7 mouse cellular contexts compared by ENCODE assay signal in genomic region chr13:95523659-95524423, GRCm38 (mm10). TPM values are rescaled to one million over a fixed set of nuclear protein-coding genes. Genes with fewer than 3 reads are reported as not detected.
DNase-seq lines count a peak whose midpoint lies in the region; ATAC-seq lines count a peak whose summit lies in the region.

No protein-coding gene starts in this region.

- peaks cover 60% of the 10 kb centered on the region for H3K27me3 ChIP-seq in forebrain, embryonic 12.5 days
- peaks cover 54% of the 10 kb centered on the region for H3K27me3 ChIP-seq in hindbrain, embryonic 13.5 days
- H3K27me3 ChIP-seq in limb, embryonic 15.5 days: peaks cover 29% of the 10 kb centered on the region
- peaks cover 42% of the 10 kb centered on the region for H3K27me3 ChIP-seq in midbrain, embryonic 14.5 days (ENCODE audit: control insufficient read depth, insufficient read depth, low read length)

- no peaks in the 10 kb centered on the region for H3K36me3 ChIP-seq in forebrain, embryonic 12.5 days (replicated peaks)
- no peaks in the 10 kb centered on the region for H3K36me3 ChIP-seq in hindbrain, embryonic 13.5 days
- no peaks in the 10 kb centered on the region for H3K36me3 ChIP-seq in limb, embryonic 15.5 days
- H3K36me3 ChIP-seq in midbrain, embryonic 14.5 days (ENCODE audit: control insufficient read depth, insufficient read depth, low read length): no peaks in the 10 kb centered on the region

- H3K4me1 ChIP-seq in forebrain, embryonic 12.5 days: peaks cover 20% of the 10 kb centered on the region
- peaks cover 14% of the 10 kb centered on the region for H3K4me1 ChIP-seq in hindbrain, embryonic 13.5 days (replicated peaks)
- peaks cover 20% of the 10 kb centered on the region for H3K4me1 ChIP-seq in limb, embryonic 15.5 days
- peaks cover 14% of the 10 kb centered on the region for H3K4me1 ChIP-seq in midbrain, embryonic 14.5 days (ENCODE audit: control insufficient read depth, insufficient read depth, low read length)

- no peaks in the 10 kb centered on the region; the same call in 1 of the 2 replicates for H3K9me3 ChIP-seq in forebrain, embryonic 12.5 days
- no peaks in the 10 kb centered on the region for H3K9me3 ChIP-seq in hindbrain, embryonic 13.5 days
- H3K9me3 ChIP-seq in limb, embryonic 15.5 days: no peaks in the 10 kb centered on the region
- H3K9me3 ChIP-seq in midbrain, embryonic 14.5 days (ENCODE audit: control insufficient read depth, low read length): no peaks in the 10 kb centered on the region

- WGBS in forebrain, embryonic 12.5 days: 2% methylated on average over 29 of the region's 29 CpGs
- WGBS in hindbrain, embryonic 13.5 days: 3% methylated on average over 29 of the region's 29 CpGs
- 4% methylated on average over 29 of the region's 29 CpGs for WGBS in limb, embryonic 15.5 days
- 3% methylated on average over 29 of the region's 29 CpGs for WGBS in midbrain, embryonic 14.5 days

- peak overlapping the region; percentile 43 for H3K4me3 ChIP-seq in forebrain, embryonic 12.5 days (replicated peaks)
- H3K4me3 ChIP-seq in hindbrain, embryonic 13.5 days: peak overlapping the region; percentile 42
- H3K4me3 ChIP-seq in limb, embryonic 15.5 days: peak overlapping the region; percentile 48
- H3K4me3 ChIP-seq in midbrain, embryonic 14.5 days (replicated peaks; ENCODE audit: low read depth, low read length): peak overlapping the region; percentile 28

- H3K9ac ChIP-seq in forebrain, embryonic 12.5 days: 0 out of 2 replicates have a peak overlapping the region, but pooled peaks have one; percentile 38
- peak overlapping the region; percentile 59 for H3K9ac ChIP-seq in hindbrain, embryonic 13.5 days
- H3K9ac ChIP-seq in limb, embryonic 15.5 days: peak overlapping the region; percentile 33
- H3K9ac ChIP-seq in midbrain, embryonic 14.5 days (replicated peaks; ENCODE audit: low read length): no peak overlapping the region

- peak; percentile 27 for ATAC-seq in CD4-positive, CD25-positive, alpha-beta regulatory T cell, adult 4 months
- ATAC-seq in forebrain, embryonic 12.5 days (ENCODE audit: low FRiP score): no peak; the same call in 1 of the 2 replicates
- 0 out of 2 replicates have a peak, but pooled peaks have one; percentile 2 for ATAC-seq in hindbrain, embryonic 13.5 days (ENCODE audit: low FRiP score)
- ATAC-seq in limb, embryonic 15.5 days (ENCODE audit: insufficient number of reproducible peaks, low FRiP score, low TSS enrichment, low read depth): peak; percentile 5; the same call in 1 of the 2 replicates
- no peak for ATAC-seq in midbrain, embryonic 14.5 days (ENCODE audit: low FRiP score, low TSS enrichment)

- peak; percentile 35 for DNase-seq in T-cell, adult 2 months (ENCODE audit: low spot score)
- peak; percentile 46 for DNase-seq in midbrain, embryonic 14.5 days
- DNase-seq in spleen, postnatal 4 days (ENCODE audit: low spot score in 2 of 2): no peak

- H3K4me2 ChIP-seq in forebrain, embryonic 12.5 days: peak overlapping the region; percentile 74
- peak overlapping the region; percentile 65 for H3K4me2 ChIP-seq in hindbrain, embryonic 13.5 days
- peak overlapping the region; percentile 94 for H3K4me2 ChIP-seq in limb, embryonic 15.5 days
- peak overlapping the region; percentile 57 for H3K4me2 ChIP-seq in midbrain, embryonic 14.5 days (ENCODE audit: low read length)

- H3K27ac ChIP-seq in forebrain, embryonic 12.5 days: no peak overlapping the region
- no peak overlapping the region for H3K27ac ChIP-seq in hindbrain, embryonic 13.5 days
- no peak overlapping the region for H3K27ac ChIP-seq in limb, embryonic 15.5 days
- H3K27ac ChIP-seq in midbrain, embryonic 14.5 days (replicated peaks; ENCODE audit: low read depth, low read length): no peak overlapping the region

RNA-seq across cellular contexts. Expression of gene F2rl1, which starts 1.2 kb away (rescaled TPM):
- polyA plus RNA-seq in CD4-positive, CD25-positive, alpha-beta regulatory T cell, adult 4 months (2017; shearing (Covaris generic)): 10 to 100 TPM; 11.2 to 25.9 TPM
- polyA plus RNA-seq in forebrain, embryonic 12.5 days (2016; fragmentation: Nextera tagmentation; extraction: Ambion mirVana): 0.32 and 0.33 TPM in 2 replicates
- not detected in 2 replicates for polyA plus RNA-seq in hindbrain, embryonic 13.5 days (2015; fragmentation: Nextera tagmentation; extraction: Ambion mirVana)
- 3.2 and 5.3 TPM in 2 replicates for polyA plus RNA-seq in limb, embryonic 15.5 days (2015; fragmentation: Nextera tagmentation; extraction: Ambion mirVana)
- 0.08 and 0.12 TPM in 2 replicates for polyA plus RNA-seq in midbrain, embryonic 14.5 days (2014; fragmentation: Nextera tagmentation; extraction: Ambion mirVana)

RNA-seq across cellular contexts. Expression of gene S100z, which starts 45.3 kb away (rescaled TPM):
- polyA plus RNA-seq in CD4-positive, CD25-positive, alpha-beta regulatory T cell, adult 4 months (2017; shearing (Covaris generic)): not detected
- 1.7 and 5.0 TPM in 2 replicates for polyA plus RNA-seq in forebrain, embryonic 12.5 days (2016; fragmentation: Nextera tagmentation; extraction: Ambion mirVana)
- not detected in 2 replicates for polyA plus RNA-seq in hindbrain, embryonic 13.5 days (2015; fragmentation: Nextera tagmentation; extraction: Ambion mirVana)
- polyA plus RNA-seq in limb, embryonic 15.5 days (2015; fragmentation: Nextera tagmentation; extraction: Ambion mirVana): not detected in 2 replicates
- polyA plus RNA-seq in midbrain, embryonic 14.5 days (2014; fragmentation: Nextera tagmentation; extraction: Ambion mirVana): not detected in 2 replicates

Comparison
In these comparisons a context has a peak if more than half of its experiments do, and no peak if none do; other contexts are left out.
1. ATAC-seq: peak in CD4-positive, CD25-positive, alpha-beta regulatory T cell, adult 4 months (single experiment), hindbrain, embryonic 13.5 days (single experiment) and limb, embryonic 15.5 days (single experiment); none in forebrain, embryonic 12.5 days (single experiment) and midbrain, embryonic 14.5 days (single experiment).
2. DNase-seq: peak in T-cell, adult 2 months (single experiment) and midbrain, embryonic 14.5 days (single experiment); none in spleen, postnatal 4 days (0 of 2).
3. Peak in every context shown above with its lines, with median percentiles within 50 percentile points of each other: H3K4me2 ChIP-seq and H3K4me3 ChIP-seq.